11 mouse cellular contexts compared by ENCODE assay signal in the genomic region with DNA sequence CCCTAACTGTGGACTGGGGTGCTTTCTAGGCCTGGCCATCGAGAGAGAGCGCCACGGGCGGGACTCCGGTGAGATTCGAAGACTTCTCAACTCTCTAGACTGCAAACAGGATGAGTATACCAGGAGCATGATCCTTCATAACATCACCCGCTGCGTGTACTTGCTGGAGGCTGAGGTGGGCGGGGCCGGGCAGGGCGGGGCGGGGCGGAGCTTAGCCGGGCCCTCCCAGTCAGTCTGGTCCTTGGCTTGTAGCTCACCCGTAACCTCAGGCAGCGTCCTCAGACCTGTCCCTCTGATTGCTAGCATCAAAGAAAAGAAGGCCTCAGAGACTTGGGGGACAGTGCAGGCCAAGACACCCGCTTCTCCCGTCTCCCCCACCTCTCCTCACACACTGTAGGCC. TPM values are rescaled to one million over a fixed set of nuclear protein-coding genes. Genes with fewer than 3 reads are reported as not detected.
A peak's percentile ranks its signal among the peaks of the same experiment; 100 is the strongest.
DNase-seq lines count a peak whose midpoint lies in the region; ATAC-seq lines count a peak whose summit lies in the region.
"Had no signal": no experiment of that assay in that cellular context is flagged by ENCODE, and none has a peak within 500 bp of the region (broad histone marks: within the 10 kb centered on the region; RNA-seq: fewer than 3 reads in every experiment).

No protein-coding gene starts in this region.

- H3K4me2 ChIP-seq in limb, embryonic 13.5 days (replicated peaks), result peak overlapping the region; percentile 41
- H3K4me2 ChIP-seq: hindbrain, embryonic 15.5 days; lung, embryonic 14.5 days had no signal

- no peaks in the 10 kb centered on the region for H3K36me3 ChIP-seq in limb, embryonic 13.5 days
- H3K36me3 ChIP-seq: hindbrain, embryonic 15.5 days had no signal

- peak; percentile 53 for DNase-seq in embryo, embryonic 10.5 days (ENCODE audit: low spot score)
- DNase-seq in embryo, embryonic 10 days (ENCODE audit: low spot score), result no peak
- peak; percentile 49 for DNase-seq in thymus, postnatal 4 days
- no peak for DNase-seq in thymus, postnatal 10 days (ENCODE audit: low spot score in 2 of 2)
- no peak for DNase-seq in frontal cortex, postnatal 36 days (ENCODE audit: low spot score in 2 of 2)
- DNase-seq in left cerebral cortex, postnatal 4 days, result no peak
- no peak for DNase-seq in left cerebral cortex, adult 8-10 months (ENCODE audit: low spot score in 2 of 2)
- DNase-seq: adrenal gland, adult 8-10 months; lung, embryonic 14.5 days had no signal

- no peak overlapping the region for H3K27ac ChIP-seq in limb, embryonic 13.5 days
- H3K27ac ChIP-seq: hindbrain, embryonic 15.5 days had no signal

- H3K4me1 ChIP-seq in limb, embryonic 13.5 days, result peaks cover 13% of the 10 kb centered on the region

- 13% methylated on average over 18 of the region's 18 CpGs for WGBS in limb, embryonic 13.5 days

- H3K9me3 ChIP-seq in limb, embryonic 13.5 days, result no peaks in the 10 kb centered on the region
- H3K9me3 ChIP-seq: hindbrain, embryonic 15.5 days had no signal

- ATAC-seq in limb, embryonic 13.5 days (ENCODE audit: low FRiP score, low read depth), result no peak

- H3K9ac ChIP-seq in limb, embryonic 13.5 days, result no peak overlapping the region; the same call in 1 of the 2 replicates
- H3K9ac ChIP-seq: hindbrain, embryonic 15.5 days; lung, embryonic 14.5 days had no signal

- intact Hi-C loops in left cerebral cortex, postnatal 4 days (cut with DNase I), result no loop called here

- H3K27me3 ChIP-seq in limb, embryonic 13.5 days, result 0 out of 2 replicates have a peak, but pooled peaks cover 7% of the 10 kb centered on the region
- H3K27me3 ChIP-seq: hindbrain, embryonic 15.5 days had no signal

- no peak overlapping the region for H3K4me3 ChIP-seq in limb, embryonic 13.5 days
- H3K4me3 ChIP-seq: hindbrain, embryonic 15.5 days had no signal

RNA-seq across cellular contexts. Expression of a gene that starts 1.3 kb away (rescaled TPM):
- not detected in 2 replicates for polyA plus RNA-seq in limb, embryonic 13.5 days (2015; fragmentation: Nextera tagmentation; extraction: Ambion mirVana)
- total RNA-seq in left cerebral cortex, postnatal 4 days (2021), result not detected
- not detected for total RNA-seq in left cerebral cortex, adult 8-10 months (2022)
- total RNA-seq: adrenal gland, adult 8-10 months had no signal
- polyA plus RNA-seq: hindbrain, embryonic 15.5 days; lung, embryonic 14.5 days had no signal

RNA-seq across cellular contexts. Expression of a gene that starts 14.6 kb away (rescaled TPM):
- 26.2 and 27.3 TPM in 2 replicates for polyA plus RNA-seq in limb, embryonic 13.5 days (2015; fragmentation: Nextera tagmentation; extraction: Ambion mirVana)
- total RNA-seq in left cerebral cortex, postnatal 4 days (2021), result 10 to 100 TPM; 39.0 to 40.9 TPM
- total RNA-seq in left cerebral cortex, adult 8-10 months (2022), result 10 to 100 TPM; 34.6 to 56.0 (median 46.5) TPM

RNA-seq across cellular contexts. Expression of a gene that starts 17.3 kb away (rescaled TPM):
- polyA plus RNA-seq in limb, embryonic 13.5 days (2015; fragmentation: Nextera tagmentation; extraction: Ambion mirVana), result not detected in 2 replicates
- not detected for total RNA-seq in left cerebral cortex, postnatal 4 days (2021)
- not detected for total RNA-seq in left cerebral cortex, adult 8-10 months (2022)
- total RNA-seq: adrenal gland, adult 8-10 months had no signal
- polyA plus RNA-seq: hindbrain, embryonic 15.5 days; lung, embryonic 14.5 days had no signal

RNA-seq across cellular contexts. Expression of a gene that starts 28.6 kb away (rescaled TPM):
- 0.60 and 0.91 TPM in 2 replicates for polyA plus RNA-seq in limb, embryonic 13.5 days (2015; fragmentation: Nextera tagmentation; extraction: Ambion mirVana)
- total RNA-seq in left cerebral cortex, postnatal 4 days (2021), result not detected
- total RNA-seq in left cerebral cortex, adult 8-10 months (2022), result not detected
- total RNA-seq: adrenal gland, adult 8-10 months had no signal

RNA-seq across cellular contexts. Expression of a gene that starts 43.5 kb away (rescaled TPM):
- 0.46 and 0.56 TPM in 2 replicates for polyA plus RNA-seq in limb, embryonic 13.5 days (2015; fragmentation: Nextera tagmentation; extraction: Ambion mirVana)
- total RNA-seq in left cerebral cortex, postnatal 4 days (2021), result 1 to 10 TPM; 7.4 to 8.1 TPM
- 1 to 10 TPM; 4.0 to 6.1 (median 5.3) TPM for total RNA-seq in left cerebral cortex, adult 8-10 months (2022)

Comparison
In these comparisons a context has a peak if more than half of its experiments do, and no peak if none do; other contexts are left out.
1. DNase-seq: peak in embryo, embryonic 10.5 days (single experiment) and thymus, postnatal 4 days (single experiment); none in embryo, embryonic 10 days (single experiment), thymus, postnatal 10 days (0 of 2), frontal cortex, postnatal 36 days (0 of 2), left cerebral cortex, postnatal 4 days (single experiment) and left cerebral cortex, adult 8-10 months (0 of 2).